Mouse (Mus musculus) forebrain, embryonic 14.5 days (tissue): ENCODE results near the gene Cytl1. TPM values are rescaled to one million over a fixed set of nuclear protein-coding genes. Genes with fewer than 3 reads are reported as not detected.
A peak's percentile ranks its signal among the peaks of the same experiment; 100 is the strongest.

Experiments used
- ATAC-seq: fragments of 200-750 bp; cut with Nextera tagmentation; 2 replicates; pipeline ENCODE4 v1.8.0; 2017; ENCODE audit warnings: mild to moderate bottlenecking, moderate library complexity
- DNase-seq: peaks from one replicate; pipeline ENCODE4 v3.0.0-alpha.2; 2015; ENCODE audit warnings: low spot score
- H3K27ac ChIP-seq: fragments of 300-500 bp; sonication (generic); 2 replicates; pipeline ENCODE4 v1.5.1; 2014; ENCODE audit warnings: low read depth, mild to moderate bottlenecking, control low read depth, low read length, moderate library complexity
- H3K27me3 ChIP-seq: fragments of 300-500 bp; sonication (generic); replicated peaks from 2 replicates; pipeline ENCODE4 v1.6.1; 2014; ENCODE audit warnings: low read length, control low read depth, mixed read lengths; ENCODE audit not compliant: control insufficient read depth, insufficient read depth
- H3K36me3 ChIP-seq: fragments of 300-500 bp; sonication (generic); 2 replicates; pipeline ENCODE4 v1.6.1; 2014; ENCODE audit warnings: low read length, control low read depth; ENCODE audit not compliant: control insufficient read depth, insufficient read depth
- H3K4me1 ChIP-seq: fragments of 300-500 bp; sonication (generic); 2 replicates; pipeline ENCODE4 v1.6.1; 2014; ENCODE audit warnings: antibody characterized with exemption, low read length, control low read depth; ENCODE audit not compliant: control insufficient read depth, insufficient read depth
- H3K4me2 ChIP-seq: fragments of 300-500 bp; sonication (generic); 2 replicates; pipeline ENCODE4 v1.6.1; 2014; ENCODE audit warnings: mild to moderate bottlenecking, control low read depth, low read length
- H3K4me3 ChIP-seq: fragments of 300-500 bp; sonication (generic); 2 replicates; pipeline ENCODE4 v1.5.1; 2014; ENCODE audit warnings: low read depth, low read length, control low read depth
- H3K9ac ChIP-seq: fragments of 300-500 bp; sonication (generic); 2 replicates; pipeline ENCODE4 v1.6.1; 2014; ENCODE audit warnings: mild to moderate bottlenecking, low read length, control low read depth, moderate library complexity
- H3K9me3 ChIP-seq: fragments of 300-500 bp; sonication (generic); replicated peaks from 2 replicates; pipeline ENCODE4 v1.6.1; 2016; ENCODE audit warnings: low read length, control low read depth, mixed read lengths; ENCODE audit not compliant: control insufficient read depth
- WGBS: fragments of 180-500 bp; shearing (Covaris S2); extraction: QIAGEN DNeasy Blood & Tissue Kit; methylation state at CpG from one replicate; pipeline ENCODE4 v1.1.7; 2014; 5-methylcytosine and 5-hydroxymethylcytosine counted together
- polyA plus RNA-seq: library from polyadenylated mRNA; unstranded; fragments of >200 nt; fragmentation: Nextera tagmentation; extraction: Ambion mirVana; gene quantifications from 2 replicates; pipeline ENCODE4 v1.2.1, GENCODE M21; 2014

The Cytl1 gene
- polyA plus RNA-seq, 1 experiment from 2014 or later = not detected

GRCm38 (mm10) chr5:37762046-37762445, 26.7 kb downstream of the Cytl1 start:
- H3K9me3 ChIP-seq = 0 out of 2 replicates have a peak, but pooled peaks cover 2% of the 10 kb centered on the region
- peaks cover 4% of the 10 kb centered on the region for H3K4me1 ChIP-seq
- peaks cover 29% of the 10 kb centered on the region for H3K27me3 ChIP-seq
- no peaks in the 10 kb centered on the region for H3K36me3 ChIP-seq
- H3K27ac ChIP-seq = no peak overlapping the region
- H3K4me2 ChIP-seq = no peak overlapping the region
- WGBS = 91% methylated on average over 3 of the region's 3 CpGs
- no peak overlapping the region for H3K9ac ChIP-seq
- ATAC-seq (no peak), DNase-seq (no peak)
- no peak overlapping the region for H3K4me3 ChIP-seq

- Histone ChIP-seq H3K4me2 (no peak overlapping the region), H3K36me3 (no peaks in the 10 kb centered on the region), H3K27me3 (peaks cover 47% of the 10 kb centered on the region), H3K9ac (no peak overlapping the region), H3K27ac (no peak overlapping the region), H3K9me3 (0 out of 2 replicates have a peak, but pooled peaks cover 2% of the 10 kb centered on the region), H3K4me3 (no peak overlapping the region), H3K4me1 (peaks cover 19% of the 10 kb centered on the region)
- no peak for ATAC-seq
- no peak for DNase-seq
- 7% methylated on average over 8 of the region's 8 CpGs for WGBS
These were observed 30.5 kb downstream of the Cytl1 start for GRCm38 (mm10) chr5:37765851-37766250.

GRCm38 (mm10) chr5:37767231-37767630, 31.9 kb downstream of the Cytl1 start:
- ATAC-seq = no peak
- peaks cover 50% of the 10 kb centered on the region for H3K27me3 ChIP-seq

GRCm38 (mm10) chr5:37769031-37769430, 33.7 kb downstream of the Cytl1 start:
- peak; percentile 90 for ATAC-seq
- Histone ChIP-seq H3K27me3 (peaks cover 59% of the 10 kb centered on the region), H3K4me2 (no peak overlapping the region), H3K9ac (no peak overlapping the region), H3K4me1 (peaks cover 19% of the 10 kb centered on the region), H3K36me3 (no peaks in the 10 kb centered on the region), H3K9me3 (0 out of 2 replicates have a peak, but pooled peaks cover 2% of the 10 kb centered on the region), H3K4me3 (no peak overlapping the region), H3K27ac (no peak overlapping the region)
- 2% methylated on average over 5 of the region's 5 CpGs for WGBS
- peak; percentile 96 for DNase-seq

More at GRCm38 (mm10) chr5:37767231-37767630, 31.9 kb downstream of the Cytl1 start:
- no peak overlapping the region for H3K4me3 ChIP-seq
- H3K4me1 ChIP-seq = peaks cover 19% of the 10 kb centered on the region
- H3K4me2 ChIP-seq = no peak overlapping the region
- no peaks in the 10 kb centered on the region for H3K36me3 ChIP-seq
- no peak overlapping the region for H3K27ac ChIP-seq
- DNase-seq = peak; percentile 42
- WGBS = 77% methylated on average over 5 of the region's 5 CpGs
- H3K9me3 ChIP-seq = 0 out of 2 replicates have a peak, but pooled peaks cover 4% of the 10 kb centered on the region
- no peak overlapping the region for H3K9ac ChIP-seq

- Histone ChIP-seq H3K27me3 (peaks cover 58% of the 10 kb centered on the region), H3K9me3 (0 out of 2 replicates have a peak, but pooled peaks cover 2% of the 10 kb centered on the region), H3K4me1 (peaks cover 16% of the 10 kb centered on the region), H3K27ac (no peak overlapping the region), H3K4me2 (no peak overlapping the region), H3K9ac (no peak overlapping the region), H3K36me3 (no peaks in the 10 kb centered on the region), H3K4me3 (no peak overlapping the region)
- DNase-seq (no peak), ATAC-seq (no peak)
- 91% methylated on average over 6 of the region's 6 CpGs for WGBS
These were observed 35.6 kb downstream of the Cytl1 start for GRCm38 (mm10) chr5:37770870-37771269.

GRCm38 (mm10) chr5:37774011-37774410, 38.7 kb downstream of the Cytl1 start:
- WGBS = 86% methylated on average over 4 of the region's 4 CpGs
- Histone ChIP-seq H3K27me3 (peaks cover 43% of the 10 kb centered on the region), H3K36me3 (no peaks in the 10 kb centered on the region), H3K4me1 (peaks cover 6% of the 10 kb centered on the region), H3K9ac (no peak overlapping the region), H3K27ac (no peak overlapping the region), H3K4me2 (no peak overlapping the region), H3K4me3 (no peak overlapping the region), H3K9me3 (0 out of 2 replicates have a peak, but pooled peaks cover 2% of the 10 kb centered on the region)
- no peak for ATAC-seq
- no peak for DNase-seq

GRCm38 (mm10) chr5:37775681-37776080, 40.4 kb downstream of the Cytl1 start:
- no peaks in the 10 kb centered on the region for H3K4me1 ChIP-seq
- H3K9ac ChIP-seq = no peak overlapping the region
- H3K27ac ChIP-seq = no peak overlapping the region
- no peak overlapping the region for H3K4me3 ChIP-seq
- H3K27me3 ChIP-seq = peaks cover 34% of the 10 kb centered on the region
- ATAC-seq (no peak), DNase-seq (no peak)
- H3K4me2 ChIP-seq = no peak overlapping the region
- no peaks in the 10 kb centered on the region for H3K36me3 ChIP-seq
- 50% methylated on average over 5 of the region's 5 CpGs for WGBS
- 0 out of 2 replicates have a peak, but pooled peaks cover 2% of the 10 kb centered on the region for H3K9me3 ChIP-seq

GRCm38 (mm10) chr5:37783306-37783705, 48.0 kb downstream of the Cytl1 start:
- Histone ChIP-seq H3K4me2 (no peak overlapping the region), H3K9ac (no peak overlapping the region), H3K4me1 (no peaks in the 10 kb centered on the region), H3K4me3 (no peak overlapping the region), H3K27me3 (no peaks in the 10 kb centered on the region; the same call in 1 of the 2 replicates), H3K27ac (no peak overlapping the region), H3K9me3 (no peaks in the 10 kb centered on the region), H3K36me3 (no peaks in the 10 kb centered on the region)
- peak; percentile 62 for DNase-seq
- ATAC-seq = peak; percentile 48; the same call in 1 of the 2 replicates
- 47% methylated on average over 8 of the region's 8 CpGs for WGBS

GRCm38 (mm10) chr5:37784847-37785391, 49.6 kb downstream of the Cytl1 start:
- no peak overlapping the region for H3K4me2 ChIP-seq
- H3K36me3 ChIP-seq = no peaks in the 10 kb centered on the region
- H3K27me3 ChIP-seq = no peaks in the 10 kb centered on the region; the same call in 1 of the 2 replicates
- H3K4me3 ChIP-seq = no peak overlapping the region
- H3K4me1 ChIP-seq = no peaks in the 10 kb centered on the region
- DNase-seq = no peak
- no peak for ATAC-seq
- no peak overlapping the region for H3K27ac ChIP-seq
- 82% methylated on average over 9 of the region's 9 CpGs for WGBS
- H3K9me3 ChIP-seq = no peaks in the 10 kb centered on the region
- H3K9ac ChIP-seq = no peak overlapping the region
